Mouse (Mus musculus): ENCODE measurements around the gene Gna14. TPM values are rescaled to one million over a fixed set of nuclear protein-coding genes. Genes with fewer than 3 reads are reported as not detected.

Gna14 gene
- polyA plus RNA-seq, 1 experiment from 2014 or later, result 9.2 TPM

DNA sequence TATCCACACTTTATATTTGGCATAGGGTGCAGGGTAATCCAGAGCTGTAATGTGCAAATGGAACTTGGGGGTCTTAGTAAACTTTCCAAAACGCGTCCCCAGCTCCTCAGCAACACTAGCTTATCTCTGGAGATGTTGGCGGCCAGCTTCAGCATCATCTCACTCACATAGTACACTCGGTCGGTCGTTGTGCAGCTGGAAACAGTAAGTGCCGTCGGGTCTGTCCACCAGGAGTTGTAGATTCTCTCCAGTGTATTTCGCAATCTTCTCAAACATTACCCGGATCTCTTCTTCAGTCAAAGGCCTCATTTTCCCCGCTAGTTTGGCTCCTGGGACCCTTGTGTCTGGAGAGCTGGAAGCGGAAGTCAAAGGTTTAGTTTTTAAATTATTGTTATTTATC is 55.2 kb downstream of the Gna14 start:
- WGBS, result 69% methylated on average over 12 of the region's 12 CpGs
- no peaks in the 10 kb centered on the region for H3K9me3 ChIP-seq (ENCODE audit: control insufficient read depth, low read length)
- no peak overlapping the region for H3K27ac ChIP-seq (ENCODE audit: low read depth, low read length)
- H3K4me2 ChIP-seq (replicated peaks; ENCODE audit: low read depth, low read length), result no peak overlapping the region
- no peaks in the 10 kb centered on the region for H3K36me3 ChIP-seq (ENCODE audit: control insufficient read depth, insufficient read depth, low read length)
- no peaks in the 10 kb centered on the region for H3K27me3 ChIP-seq (ENCODE audit: control insufficient read depth, insufficient read depth, low read length)
- H3K4me3 ChIP-seq (ENCODE audit: low read length), result no peak overlapping the region
- H3K9ac ChIP-seq (ENCODE audit: low read depth, low read length), result no peak overlapping the region
- 0 out of 2 replicates have a peak, but pooled peaks cover 3% of the 10 kb centered on the region for H3K4me1 ChIP-seq (ENCODE audit: control insufficient read depth, insufficient read depth, low read length)
- no peak for ATAC-seq (ENCODE audit: low FRiP score, low TSS enrichment)

DNA sequence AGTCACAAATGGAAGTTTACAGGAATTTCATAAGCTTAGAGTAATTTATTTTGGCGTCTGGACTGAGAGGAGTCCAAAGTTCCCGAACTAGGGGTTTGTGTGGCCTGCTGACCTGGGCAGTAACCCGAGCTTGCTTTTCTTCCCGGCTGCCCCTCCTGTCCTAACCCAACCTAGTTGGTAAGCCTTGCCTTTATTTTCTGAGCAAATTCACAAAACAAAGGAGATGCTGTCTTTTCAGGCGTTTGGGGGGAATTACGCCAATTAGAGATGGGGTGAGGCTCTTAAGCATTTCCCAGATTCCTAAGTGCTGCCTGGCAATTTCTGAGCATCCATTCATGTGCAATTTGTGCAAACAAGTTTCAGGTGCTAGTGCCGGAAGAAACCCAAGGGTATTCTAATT is 55.9 kb downstream of the Gna14 start:
- 29% methylated on average over 7 of the region's 7 CpGs for WGBS
- Histone ChIP-seq H3K4me2 (replicated peaks; ENCODE audit: low read depth, low read length) (no peak overlapping the region), H3K27ac (ENCODE audit: low read depth, low read length) (no peak overlapping the region), H3K4me3 (ENCODE audit: low read length) (no peak overlapping the region), H3K9ac (ENCODE audit: low read depth, low read length) (no peak overlapping the region), H3K4me1 (ENCODE audit: control insufficient read depth, insufficient read depth, low read length) (0 out of 2 replicates have a peak, but pooled peaks cover 3% of the 10 kb centered on the region), H3K36me3 (ENCODE audit: control insufficient read depth, insufficient read depth, low read length) (no peaks in the 10 kb centered on the region), H3K27me3 (ENCODE audit: control insufficient read depth, insufficient read depth, low read length) (no peaks in the 10 kb centered on the region), H3K9me3 (ENCODE audit: control insufficient read depth, low read length) (no peaks in the 10 kb centered on the region)
- no peak for ATAC-seq (ENCODE audit: low FRiP score, low TSS enrichment)

DNA sequence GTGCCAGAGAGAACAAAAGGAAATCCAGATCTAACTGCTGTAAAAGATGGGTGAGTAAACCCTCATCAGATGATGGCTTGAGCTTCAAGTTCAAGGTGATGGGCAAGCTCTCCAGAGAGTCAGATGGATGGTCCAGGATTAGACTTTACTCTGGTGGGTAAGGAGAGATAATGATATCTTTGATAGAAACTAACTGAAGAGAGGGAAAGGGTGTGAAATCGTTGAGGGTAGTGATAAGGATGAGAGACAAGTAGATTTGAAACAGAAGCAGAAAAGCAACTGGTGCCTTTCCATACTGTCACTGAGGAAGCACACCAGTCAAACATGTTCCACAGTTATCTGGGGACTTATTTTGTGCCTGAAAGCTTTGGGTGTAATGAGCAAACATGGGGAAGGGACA is 56.9 kb downstream of the Gna14 start:
- Histone ChIP-seq H3K27me3 (ENCODE audit: control insufficient read depth, insufficient read depth, low read length) (no peaks in the 10 kb centered on the region), H3K4me3 (ENCODE audit: low read length) (no peak overlapping the region), H3K4me2 (replicated peaks; ENCODE audit: low read depth, low read length) (no peak overlapping the region), H3K9me3 (ENCODE audit: control insufficient read depth, low read length) (no peaks in the 10 kb centered on the region), H3K9ac (ENCODE audit: low read depth, low read length) (no peak overlapping the region), H3K4me1 (ENCODE audit: control insufficient read depth, insufficient read depth, low read length) (0 out of 2 replicates have a peak, but pooled peaks cover 3% of the 10 kb centered on the region), H3K27ac (ENCODE audit: low read depth, low read length) (no peak overlapping the region), H3K36me3 (ENCODE audit: control insufficient read depth, insufficient read depth, low read length) (no peaks in the 10 kb centered on the region)
- WGBS, result 88% methylated on average over 1 of the region's 1 CpGs
- ATAC-seq (ENCODE audit: low FRiP score, low TSS enrichment), result no peak

DNA sequence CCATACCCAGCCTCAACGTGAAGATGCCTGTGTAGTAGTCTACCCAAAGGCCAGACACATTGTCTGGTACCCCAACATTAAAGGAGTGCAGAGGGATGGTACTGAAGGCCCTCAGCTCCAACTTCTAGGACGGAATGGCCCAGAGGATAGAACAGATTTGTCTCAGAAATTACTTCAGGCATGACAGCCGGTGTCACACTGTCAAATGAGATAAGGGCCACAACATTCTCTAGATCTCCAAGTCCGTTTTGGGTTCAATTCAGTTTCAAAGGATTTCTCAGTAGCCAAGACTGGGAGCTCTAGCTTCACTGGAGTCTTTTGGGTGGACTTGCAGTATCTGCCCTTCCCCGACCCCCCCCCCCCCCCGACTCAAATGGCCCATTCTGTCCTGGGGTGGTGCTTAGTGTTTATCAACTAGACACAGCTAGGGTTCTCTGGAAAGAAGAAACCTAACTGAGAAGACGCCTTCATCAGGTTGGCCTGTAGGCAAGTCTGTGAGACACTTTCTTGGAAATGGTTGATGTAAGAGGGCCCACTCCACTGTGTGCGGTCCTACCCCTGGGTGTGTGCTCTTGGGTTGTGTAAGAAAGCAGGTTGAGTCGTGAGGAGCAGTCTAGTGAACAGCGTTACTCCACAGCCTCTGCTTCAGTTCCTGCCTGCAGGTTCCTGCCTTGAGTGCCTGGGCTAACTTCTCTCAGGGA is 59.4 kb downstream of the Gna14 start:
- Histone ChIP-seq H3K36me3 (ENCODE audit: control insufficient read depth, insufficient read depth, low read length) (no peaks in the 10 kb centered on the region), H3K9ac (ENCODE audit: low read depth, low read length) (no peak overlapping the region), H3K27ac (ENCODE audit: low read depth, low read length) (no peak overlapping the region), H3K27me3 (ENCODE audit: control insufficient read depth, insufficient read depth, low read length) (no peaks in the 10 kb centered on the region), H3K9me3 (ENCODE audit: control insufficient read depth, low read length) (no peaks in the 10 kb centered on the region), H3K4me1 (ENCODE audit: control insufficient read depth, insufficient read depth, low read length) (0 out of 2 replicates have a peak, but pooled peaks cover 3% of the 10 kb centered on the region), H3K4me3 (ENCODE audit: low read length) (no peak overlapping the region), H3K4me2 (replicated peaks; ENCODE audit: low read depth, low read length) (no peak overlapping the region)
- 85% methylated on average over 10 of the region's 10 CpGs for WGBS
- no peak for ATAC-seq (ENCODE audit: low FRiP score, low TSS enrichment)

DNA sequence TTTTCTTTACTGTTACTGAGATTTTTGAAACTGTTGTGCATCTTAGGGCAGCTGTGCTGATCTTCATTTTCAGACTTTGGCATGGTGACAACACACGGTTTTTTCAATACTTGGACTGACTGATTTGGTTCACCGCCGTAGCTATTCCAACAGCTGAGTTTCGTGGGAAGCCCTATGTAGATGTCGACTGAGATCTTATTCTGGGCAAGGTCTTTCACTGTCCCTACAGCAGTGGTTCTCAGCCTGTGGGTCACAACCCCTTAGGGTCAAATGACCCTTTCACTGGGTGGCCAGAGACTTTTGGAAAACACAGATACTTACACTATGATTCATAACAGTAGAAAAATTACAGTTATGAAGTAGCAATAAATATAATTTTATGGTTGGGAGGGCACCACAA is 60.5 kb downstream of the Gna14 start:
- Histone ChIP-seq H3K4me3 (ENCODE audit: low read length) (no peak overlapping the region), H3K36me3 (ENCODE audit: control insufficient read depth, insufficient read depth, low read length) (no peaks in the 10 kb centered on the region), H3K4me2 (replicated peaks; ENCODE audit: low read depth, low read length) (no peak overlapping the region), H3K4me1 (ENCODE audit: control insufficient read depth, insufficient read depth, low read length) (0 out of 2 replicates have a peak, but pooled peaks cover 3% of the 10 kb centered on the region), H3K27ac (ENCODE audit: low read depth, low read length) (no peak overlapping the region), H3K9ac (ENCODE audit: low read depth, low read length) (no peak overlapping the region), H3K9me3 (ENCODE audit: control insufficient read depth, low read length) (no peaks in the 10 kb centered on the region), H3K27me3 (ENCODE audit: control insufficient read depth, insufficient read depth, low read length) (no peaks in the 10 kb centered on the region)
- no peak for ATAC-seq (ENCODE audit: low FRiP score, low TSS enrichment)
- 77% methylated on average over 5 of the region's 5 CpGs for WGBS

DNA sequence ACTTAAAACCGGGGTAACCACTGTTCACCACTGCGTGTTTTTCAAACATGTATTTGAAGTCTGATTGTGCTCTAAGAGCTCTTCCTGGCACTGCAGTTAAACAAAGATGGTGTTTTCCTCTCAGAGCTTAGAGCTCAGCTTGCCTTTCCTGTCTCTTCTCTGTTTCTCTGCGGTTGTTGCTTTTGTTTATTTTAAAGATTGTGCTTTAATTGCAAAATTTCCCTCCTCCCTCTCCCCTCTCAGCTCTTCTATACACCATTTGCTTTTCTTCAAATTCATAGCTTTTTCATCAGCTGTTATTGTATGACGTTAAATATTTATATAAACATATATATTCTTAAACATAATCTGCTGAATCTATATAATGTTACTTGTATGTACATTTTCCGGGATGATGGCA is 66.5 kb downstream of the Gna14 start:
- Histone ChIP-seq H3K27ac (ENCODE audit: low read depth, low read length) (no peak overlapping the region), H3K27me3 (ENCODE audit: control insufficient read depth, insufficient read depth, low read length) (no peaks in the 10 kb centered on the region), H3K36me3 (ENCODE audit: control insufficient read depth, insufficient read depth, low read length) (no peaks in the 10 kb centered on the region), H3K4me1 (ENCODE audit: control insufficient read depth, insufficient read depth, low read length) (no peaks in the 10 kb centered on the region), H3K4me3 (ENCODE audit: low read length) (no peak overlapping the region), H3K9me3 (ENCODE audit: control insufficient read depth, low read length) (no peaks in the 10 kb centered on the region), H3K9ac (ENCODE audit: low read depth, low read length) (no peak overlapping the region), H3K4me2 (replicated peaks; ENCODE audit: low read depth, low read length) (no peak overlapping the region)
- ATAC-seq (ENCODE audit: low FRiP score, low TSS enrichment), result no peak
- 75% methylated on average over 5 of the region's 5 CpGs for WGBS

DNA sequence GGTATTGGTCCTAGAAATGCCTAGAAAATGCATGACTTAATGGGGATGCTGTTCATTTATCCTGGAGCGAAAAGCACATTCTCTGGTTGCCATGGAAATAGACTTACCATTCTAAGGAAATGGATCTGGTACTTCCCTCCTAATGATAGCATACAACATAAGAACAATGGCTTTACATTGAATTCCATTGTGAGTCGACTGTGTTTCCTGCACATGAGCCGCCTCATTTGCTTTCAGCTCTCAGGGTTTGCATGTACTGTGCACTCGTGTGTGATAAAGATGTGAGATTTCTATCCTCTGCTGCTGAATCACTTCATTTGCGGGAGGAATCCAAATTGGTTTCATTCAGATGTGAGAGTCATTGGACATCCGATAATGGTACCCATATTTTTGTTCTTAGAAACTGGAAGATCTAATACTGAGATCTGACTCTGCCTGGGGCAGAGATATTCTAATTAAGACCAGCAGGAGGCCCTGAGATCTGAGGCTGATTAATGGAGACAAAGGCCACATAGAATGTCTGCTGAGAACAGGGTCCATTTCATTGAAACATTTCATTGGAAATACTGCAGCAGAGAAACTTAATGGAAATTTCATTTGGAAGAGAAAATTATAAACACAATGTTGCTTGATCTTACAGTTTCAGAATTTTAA is 71.3 kb downstream of the Gna14 start:
- Histone ChIP-seq H3K4me1 (ENCODE audit: control insufficient read depth, insufficient read depth, low read length) (no peaks in the 10 kb centered on the region), H3K9ac (ENCODE audit: low read depth, low read length) (no peak overlapping the region), H3K4me3 (ENCODE audit: low read length) (no peak overlapping the region), H3K4me2 (replicated peaks; ENCODE audit: low read depth, low read length) (no peak overlapping the region), H3K9me3 (ENCODE audit: control insufficient read depth, low read length) (0 out of 2 replicates have a peak, but pooled peaks cover 3% of the 10 kb centered on the region), H3K36me3 (ENCODE audit: control insufficient read depth, insufficient read depth, low read length) (no peaks in the 10 kb centered on the region), H3K27ac (ENCODE audit: low read depth, low read length) (no peak overlapping the region), H3K27me3 (ENCODE audit: control insufficient read depth, insufficient read depth, low read length) (no peaks in the 10 kb centered on the region)
- 75% methylated on average over 6 of the region's 6 CpGs for WGBS
- no peak for ATAC-seq (ENCODE audit: low FRiP score, low TSS enrichment)

DNA sequence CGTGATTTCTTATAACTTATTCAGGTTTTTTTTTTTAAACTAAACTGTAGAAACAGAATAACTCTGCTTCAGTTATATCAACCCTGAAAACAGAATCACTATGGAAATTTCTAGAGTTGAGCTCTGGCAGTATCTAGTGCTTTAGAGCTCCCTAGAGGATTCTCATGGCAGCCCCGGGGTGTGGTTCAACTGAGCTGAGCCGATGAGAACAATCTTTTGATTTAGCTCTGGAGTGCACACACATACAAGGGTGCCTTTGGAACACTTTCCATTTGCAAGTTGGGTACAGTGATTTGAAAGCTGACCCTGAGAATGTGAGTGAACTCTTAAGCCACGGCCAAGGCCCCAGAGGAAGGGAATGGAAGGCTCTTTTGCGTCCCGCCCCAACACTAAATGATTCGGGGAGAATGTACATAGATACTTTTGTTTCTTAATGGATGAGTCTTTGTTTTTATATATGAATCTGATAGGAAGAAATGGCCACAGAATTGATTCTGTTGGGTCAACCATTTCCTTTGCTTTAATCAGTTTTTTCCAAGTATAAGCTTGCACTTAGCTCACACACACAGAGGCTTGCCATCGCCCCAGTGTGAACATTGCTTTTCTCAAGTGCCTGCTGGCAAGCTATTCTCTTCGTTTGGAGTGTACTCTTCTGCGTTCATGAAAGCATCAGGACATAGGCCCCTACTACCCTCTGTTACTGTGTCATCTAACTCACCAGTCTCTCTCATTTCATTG is 75.0 kb downstream of the Gna14 start:
- no peak overlapping the region for H3K27ac ChIP-seq (ENCODE audit: low read depth, low read length)
- no peak overlapping the region for H3K4me3 ChIP-seq (ENCODE audit: low read length)
- ATAC-seq (ENCODE audit: low FRiP score, low TSS enrichment), result no peak
- H3K36me3 ChIP-seq (ENCODE audit: control insufficient read depth, insufficient read depth, low read length), result no peaks in the 10 kb centered on the region
- H3K27me3 ChIP-seq (ENCODE audit: control insufficient read depth, insufficient read depth, low read length), result no peaks in the 10 kb centered on the region
- 0 out of 2 replicates have a peak, but pooled peaks cover 3% of the 10 kb centered on the region for H3K9me3 ChIP-seq (ENCODE audit: control insufficient read depth, low read length)
- no peaks in the 10 kb centered on the region for H3K4me1 ChIP-seq (ENCODE audit: control insufficient read depth, insufficient read depth, low read length)
- no peak overlapping the region for H3K9ac ChIP-seq (ENCODE audit: low read depth, low read length)
- WGBS, result 86% methylated on average over 10 of the region's 10 CpGs
- no peak overlapping the region for H3K4me2 ChIP-seq (replicated peaks; ENCODE audit: low read depth, low read length)

DNA sequence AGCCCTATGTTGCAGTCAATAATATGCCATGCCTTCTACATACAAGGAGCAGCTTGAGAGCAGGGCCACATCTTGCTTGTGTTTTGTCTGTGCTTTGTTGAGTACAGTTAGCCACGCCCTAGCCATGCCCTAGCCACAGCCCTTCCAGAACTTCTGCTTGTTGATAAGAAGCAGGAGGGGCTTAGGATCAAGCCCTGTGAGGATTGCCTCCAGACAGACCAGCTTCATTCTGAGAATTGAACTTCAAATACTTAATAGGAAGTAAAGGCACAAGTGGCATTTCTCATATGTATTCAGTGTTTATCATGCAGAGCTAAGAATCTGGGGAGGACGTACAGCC is 75.5 kb downstream of the Gna14 start:
- no peak for ATAC-seq (ENCODE audit: low FRiP score, low TSS enrichment)
- 0 out of 2 replicates have a peak, but pooled peaks cover 3% of the 10 kb centered on the region for H3K9me3 ChIP-seq (ENCODE audit: control insufficient read depth, low read length)
- 65% methylated on average over 2 of the region's 2 CpGs for WGBS

More for the DNA sequence above, 75.5 kb downstream of the Gna14 start:
- H3K4me2 ChIP-seq (replicated peaks; ENCODE audit: low read depth, low read length), result no peak overlapping the region
- H3K36me3 ChIP-seq (ENCODE audit: control insufficient read depth, insufficient read depth, low read length), result no peaks in the 10 kb centered on the region
- no peak overlapping the region for H3K9ac ChIP-seq (ENCODE audit: low read depth, low read length)
- H3K4me3 ChIP-seq (ENCODE audit: low read length), result no peak overlapping the region
- H3K4me1 ChIP-seq (ENCODE audit: control insufficient read depth, insufficient read depth, low read length), result no peaks in the 10 kb centered on the region
- no peak overlapping the region for H3K27ac ChIP-seq (ENCODE audit: low read depth, low read length)
- no peaks in the 10 kb centered on the region for H3K27me3 ChIP-seq (ENCODE audit: control insufficient read depth, insufficient read depth, low read length)

All from kidney, embryonic 14.5 days (tissue).